In genomic region chr5:65057596-65057995, GRCm38 (mm10) we compare ENCODE assay signal across 19 mouse cellular contexts. TPM values are rescaled to one million over a fixed set of nuclear protein-coding genes. Genes with fewer than 3 reads are reported as not detected.
DNase-seq lines count a peak whose midpoint lies in the region; TF ChIP-seq lines count a peak whose summit lies in the region.
"Had no signal": no experiment of that assay in that cellular context is flagged by ENCODE, and none has a peak within 500 bp of the region (broad histone marks: within the 10 kb centered on the region; RNA-seq: fewer than 3 reads in every experiment).

No protein-coding gene starts in this region.

- H3K4me1 ChIP-seq in E14TG2a.4 (replicated peaks; ENCODE audit: low read depth, low read length): peaks cover 57% of the 10 kb centered on the region
- no peaks in the 10 kb centered on the region for H3K4me1 ChIP-seq in MEL (ENCODE audit: control insufficient read depth in 1 of 2, insufficient read depth in 2 of 2, low read length in 2 of 2)
- H3K4me1 ChIP-seq: embryonic facial prominence, embryonic 13.5 days; forebrain, embryonic 12.5 days; heart, embryonic 15.5 days; hindbrain, embryonic 13.5 days had no signal

- no peak overlapping the region for H3K27ac ChIP-seq in MEL (ENCODE audit: control insufficient read depth, low read depth, low read length)
- H3K27ac ChIP-seq in gastrocnemius, adult 2 months: no peak overlapping the region
- H3K27ac ChIP-seq: embryonic facial prominence, embryonic 13.5 days; forebrain, embryonic 12.5 days; heart, adult 2 months; heart, embryonic 15.5 days; hindbrain, embryonic 13.5 days; hindbrain, postnatal 0 days had no signal

- H3K9me3 ChIP-seq in E14TG2a.4 (ENCODE audit: low read length) (no peaks in the 10 kb centered on the region), MEL (replicated peaks; ENCODE audit: insufficient read depth, low read length) (no peaks in the 10 kb centered on the region)
- H3K9me3 ChIP-seq: embryonic facial prominence, embryonic 13.5 days; forebrain, embryonic 12.5 days; heart, embryonic 15.5 days; hindbrain, embryonic 13.5 days had no signal

- H3K27me3 ChIP-seq in E14TG2a.4 (ENCODE audit: insufficient read depth, low read length): no peaks in the 10 kb centered on the region
- H3K27me3 ChIP-seq in MEL (ENCODE audit: control insufficient read depth in 1 of 2, insufficient read depth in 2 of 2, low read length in 2 of 2): peaks cover 0 to 1% of the 10 kb centered on the region in 2 experiments; a peak in 1 of 4 replicates
- H3K27me3 ChIP-seq: embryonic facial prominence, embryonic 13.5 days; forebrain, embryonic 12.5 days; heart, embryonic 15.5 days; hindbrain, embryonic 13.5 days had no signal

- no peak for TF ChIP-seq EP300 in MEL (IDR thresholded peaks at IDR 0.05; ENCODE audit: low read depth in 1 of 2, low read length in 2 of 2)

- no peak for TF ChIP-seq POLR2A in MEL (IDR thresholded peaks at IDR 0.05; ENCODE audit: control insufficient read depth in 1 of 2, insufficient read depth in 1 of 2, low read depth in 1 of 2, low read length in 2 of 2, poor library complexity in 1 of 2)

- TF ChIP-seq RAD21 in MEL (IDR thresholded peaks at IDR 0.05; ENCODE audit: low read depth, low read length): no peak

- H3K4me3 ChIP-seq in E14TG2a.4 (replicated peaks; ENCODE audit: low read length) (peak overlapping the region; percentile 66), MEL (ENCODE audit: control insufficient read depth in 1 of 2, insufficient read depth in 1 of 2, low read depth in 2 of 2, low read length in 2 of 2) (no peak overlapping the region)
- H3K4me3 ChIP-seq in gastrocnemius, adult 2 months: no peak overlapping the region
- H3K4me3 ChIP-seq: embryonic facial prominence, embryonic 13.5 days; forebrain, embryonic 12.5 days; heart, adult 2 months; heart, embryonic 15.5 days; hindbrain, embryonic 13.5 days had no signal

- H3K9ac ChIP-seq in MEL (ENCODE audit: control insufficient read depth, low read depth, low read length, poor library complexity, severe bottlenecking): no peak overlapping the region
- H3K9ac ChIP-seq: embryonic facial prominence, embryonic 13.5 days; forebrain, embryonic 12.5 days; heart, embryonic 15.5 days; hindbrain, embryonic 13.5 days had no signal

- intact Hi-C loops in gastrocnemius, adult 2 months (cut with DNase I): no loop called here

- DNase-seq in lung, postnatal 10 days: peak; percentile 35
- DNase-seq in lung, postnatal 36 days: no peak
- DNase-seq in MEL (ENCODE audit: low read depth, low spot score): peak; percentile 28
- DNase-seq in gastrocnemius, adult 2 months: no peak
- no peak for DNase-seq in T-cell, adult 2 months (ENCODE audit: low spot score)
- DNase-seq: adrenal gland, postnatal 14 days; cerebellum, adult 11-12 months; cerebellum, adult 9-11 months; cerebellum, postnatal 36 days; gastrocnemius, postnatal 14 days; heart, adult 2 months; heart, postnatal 14 days had no signal

- no peaks in the 10 kb centered on the region for H3K36me3 ChIP-seq in E14TG2a.4 (ENCODE audit: insufficient read depth, low read length)
- H3K36me3 ChIP-seq in MEL (ENCODE audit: control insufficient read depth in 1 of 2, insufficient read depth in 2 of 2, low read length in 2 of 2): no peaks in the 10 kb centered on the region
- H3K36me3 ChIP-seq: embryonic facial prominence, embryonic 13.5 days; forebrain, embryonic 12.5 days; heart, embryonic 15.5 days; hindbrain, embryonic 13.5 days had no signal

- TF ChIP-seq CTCF in E14TG2a.4 (conservative IDR thresholded peaks at IDR 0.05; ENCODE audit: low read length) (no peak), MEL (IDR thresholded peaks at IDR 0.05 in 2 of 3, conservative IDR thresholded peaks at IDR 0.05 in 1 of 3; ENCODE audit: control insufficient read depth in 1 of 3, insufficient read depth in 1 of 3, low read depth in 2 of 3, low read length in 3 of 3, poor library complexity in 1 of 3, severe bottlenecking in 1 of 3) (no peak)
- TF ChIP-seq CTCF in gastrocnemius, adult 2 months (IDR thresholded peaks at IDR 0.05): no peak

- no peaks in the 10 kb centered on the region for H3K79me2 ChIP-seq in MEL (ENCODE audit: control insufficient read depth, insufficient read depth, low read length, poor library complexity)

TF ChIP-seq in MEL, 35 proteins besides CTCF, POLR2A, EP300 and RAD21:
- TF ChIP-seq NELFE (IDR thresholded peaks at IDR 0.05; ENCODE audit: low read depth, low read length): no peak
- no peak for TF ChIP-seq TCF12 (IDR thresholded peaks at IDR 0.05; ENCODE audit: low read depth, low read length)
- no peak for TF ChIP-seq RCOR1 (IDR thresholded peaks at IDR 0.05; ENCODE audit: low read depth, low read length)
- TF ChIP-seq POLR2AphosphoS5 (IDR thresholded peaks at IDR 0.05; ENCODE audit: borderline replicate concordance, low read depth, low read length): no peak
- TF ChIP-seq CHD1 (IDR thresholded peaks at IDR 0.05; ENCODE audit: low read depth, low read length): no peak
TF ChIP-seq in MEL: peak in this region for 0.

RNA-seq across cellular contexts. Expression of gene Tmem156, which starts 34.3 kb away (rescaled TPM):
- total RNA-seq in MEL (2012; rRNA removed): 2.6 and 4.5 TPM in 2 replicates
- polyA plus RNA-seq in MEL (2012; ENCODE audit: insufficient read depth in 1 of 2, insufficient read length in 2 of 2, low read depth in 1 of 2, low replicate concordance in 2 of 2, missing spikeins in 1 of 2): 1 to 10 TPM in 1 of 2 experiments, not detected in 1; 4.1 TPM
- not detected for total RNA-seq in gastrocnemius, adult 2 months (2021)
- total RNA-seq: gastrocnemius, postnatal 14 days had no signal
- polyA plus RNA-seq: forebrain, embryonic 12.5 days; heart, adult 2 months; heart, embryonic 11.5 days; heart, embryonic 15.5 days; hindbrain, embryonic 13.5 days had no signal

RNA-seq across cellular contexts. Expression of gene Klhl5, which starts 49.7 kb away (rescaled TPM):
- 7.6 and 8.0 TPM in 2 replicates for total RNA-seq in MEL (2012; rRNA removed)
- polyA plus RNA-seq in MEL (2012; ENCODE audit: insufficient read depth in 1 of 2, insufficient read length in 2 of 2, low read depth in 1 of 2, low replicate concordance in 2 of 2, missing spikeins in 1 of 2): 10 to 100 TPM in 1 of 2 experiments, not detected in 1; 15.5 TPM
- total RNA-seq in gastrocnemius, adult 2 months (2021): 1 to 10 TPM; 5.1 to 5.9 TPM

Comparison
In these comparisons a context has a peak if more than half of its experiments do, and no peak if none do; other contexts are left out.
1. DNase-seq: peak in lung, postnatal 10 days (single experiment) and MEL (single experiment); none in lung, postnatal 36 days (single experiment), gastrocnemius, adult 2 months (single experiment) and T-cell, adult 2 months (single experiment).